Mouse (Mus musculus): ENCODE results near the gene Usp49. TPM values are rescaled to one million over a fixed set of nuclear protein-coding genes. Genes with fewer than 3 reads are reported as not detected.

Usp49 gene
- polyA plus RNA-seq, 1 experiment from 2014 or later: 4.1 TPM

GRCm38 (mm10) chr17:47671988-47672310 is 41.5 kb downstream of the Usp49 start:
- ATAC-seq (replicated peaks; ENCODE audit: low FRiP score, low read depth): 0 out of 2 replicates have a peak, but pooled peaks have one; percentile 3

GRCm38 (mm10) chr17:47672311-47673111 is 42.0 kb downstream of the Usp49 start:
- H3K36me3 ChIP-seq (ENCODE audit: insufficient read depth, low read length): 0 out of 2 replicates have a peak, but pooled peaks cover 4% of the 10 kb centered on the region
- H3K4me3 ChIP-seq (replicated peaks; ENCODE audit: low read depth, low read length): peak overlapping the region; percentile 39
- ATAC-seq (replicated peaks; ENCODE audit: low FRiP score, low read depth): peak; percentile 79
- H3K27ac ChIP-seq: no peak overlapping the region; the same call in 1 of the 2 replicates
- peak overlapping the region; percentile 66 for H3K4me2 ChIP-seq (ENCODE audit: low read length)
- H3K9ac ChIP-seq (ENCODE audit: low read depth, low read length): peak overlapping the region; percentile 41; the same call in 1 of the 2 replicates
- 4% methylated on average over 49 of the region's 68 CpGs for WGBS
- H3K27me3 ChIP-seq (ENCODE audit: insufficient read depth, low read length): no peaks in the 10 kb centered on the region
- no peaks in the 10 kb centered on the region for H3K9me3 ChIP-seq (replicated peaks; ENCODE audit: low read length)
- peak; percentile 48 for TF ChIP-seq CTCF (IDR thresholded peaks at IDR 0.05; ENCODE audit: low read depth)
- DNase-seq (ENCODE audit: low spot score): peak; percentile 89
- 0 out of 2 replicates have a peak, but pooled peaks cover 9% of the 10 kb centered on the region for H3K4me1 ChIP-seq (replicated peaks; ENCODE audit: insufficient read depth, low read length)

More at GRCm38 (mm10) chr17:47671988-47672310, 41.5 kb downstream of the Usp49 start:
- Histone ChIP-seq H3K27ac (no peak overlapping the region), H3K9me3 (replicated peaks; ENCODE audit: low read length) (no peaks in the 10 kb centered on the region), H3K9ac (ENCODE audit: low read depth, low read length) (peak overlapping the region; percentile 41; the same call in 1 of the 2 replicates), H3K4me3 (replicated peaks; ENCODE audit: low read depth, low read length) (peak overlapping the region; percentile 39), H3K36me3 (ENCODE audit: insufficient read depth, low read length) (0 out of 2 replicates have a peak, but pooled peaks cover 4% of the 10 kb centered on the region), H3K4me2 (ENCODE audit: low read length) (peak overlapping the region; percentile 66), H3K4me1 (replicated peaks; ENCODE audit: insufficient read depth, low read length) (0 out of 2 replicates have a peak, but pooled peaks cover 9% of the 10 kb centered on the region), H3K27me3 (ENCODE audit: insufficient read depth, low read length) (no peaks in the 10 kb centered on the region)
- TF ChIP-seq CTCF (IDR thresholded peaks at IDR 0.05; ENCODE audit: low read depth): no peak
- 18% methylated on average over 14 of the region's 14 CpGs for WGBS
- no peak for DNase-seq (ENCODE audit: low spot score)

GRCm38 (mm10) chr17:47676581-47676980 is 46.1 kb downstream of the Usp49 start:
- ATAC-seq (replicated peaks; ENCODE audit: low FRiP score, low read depth) (no peak), DNase-seq (ENCODE audit: low spot score) (peak; percentile 80)
- H3K9ac ChIP-seq (ENCODE audit: low read depth, low read length): no peak overlapping the region
- 0 out of 2 replicates have a peak, but pooled peaks cover 9% of the 10 kb centered on the region for H3K4me1 ChIP-seq (replicated peaks; ENCODE audit: insufficient read depth, low read length)
- no peak overlapping the region for H3K4me2 ChIP-seq (ENCODE audit: low read length)
- H3K27ac ChIP-seq: no peak overlapping the region
- H3K36me3 ChIP-seq (ENCODE audit: insufficient read depth, low read length): peaks cover 16% of the 10 kb centered on the region; the same call in 1 of the 2 replicates
- H3K4me3 ChIP-seq (replicated peaks; ENCODE audit: low read depth, low read length): no peak overlapping the region
- TF ChIP-seq CTCF (IDR thresholded peaks at IDR 0.05; ENCODE audit: low read depth): peak; percentile 91
- 19% methylated on average over 9 of the region's 9 CpGs for WGBS
- no peaks in the 10 kb centered on the region for H3K9me3 ChIP-seq (replicated peaks; ENCODE audit: low read length)
- H3K27me3 ChIP-seq (ENCODE audit: insufficient read depth, low read length): no peaks in the 10 kb centered on the region

GRCm38 (mm10) chr17:47678238-47678637 is 47.7 kb downstream of the Usp49 start:
- ATAC-seq (replicated peaks; ENCODE audit: low FRiP score, low read depth): 0 out of 2 replicates have a peak, but pooled peaks have one; percentile 47
- 71% methylated on average over 5 of the region's 5 CpGs for WGBS
- no peak overlapping the region for H3K4me2 ChIP-seq (ENCODE audit: low read length)

GRCm38 (mm10) chr17:47678702-47679101 is 48.2 kb downstream of the Usp49 start:
- Histone ChIP-seq H3K27me3 (ENCODE audit: insufficient read depth, low read length) (no peaks in the 10 kb centered on the region), H3K4me2 (ENCODE audit: low read length) (no peak overlapping the region), H3K4me1 (replicated peaks; ENCODE audit: insufficient read depth, low read length) (no peaks in the 10 kb centered on the region), H3K9me3 (replicated peaks; ENCODE audit: low read length) (no peaks in the 10 kb centered on the region), H3K27ac (peak overlapping the region; percentile 58; the same call in 1 of the 2 replicates), H3K36me3 (ENCODE audit: insufficient read depth, low read length) (peaks cover 22% of the 10 kb centered on the region; the same call in 1 of the 2 replicates), H3K4me3 (replicated peaks; ENCODE audit: low read depth, low read length) (no peak overlapping the region), H3K9ac (ENCODE audit: low read depth, low read length) (no peak overlapping the region)
- TF ChIP-seq CTCF (IDR thresholded peaks at IDR 0.05; ENCODE audit: low read depth): no peak
- no peak for ATAC-seq (replicated peaks; ENCODE audit: low FRiP score, low read depth)
- WGBS: 68% methylated on average over 5 of the region's 5 CpGs
- DNase-seq (ENCODE audit: low spot score): no peak

More at GRCm38 (mm10) chr17:47678238-47678637, 47.7 kb downstream of the Usp49 start:
- Histone ChIP-seq H3K9ac (ENCODE audit: low read depth, low read length) (no peak overlapping the region), H3K27ac (peak overlapping the region; percentile 58; the same call in 1 of the 2 replicates), H3K27me3 (ENCODE audit: insufficient read depth, low read length) (no peaks in the 10 kb centered on the region), H3K4me3 (replicated peaks; ENCODE audit: low read depth, low read length) (no peak overlapping the region), H3K36me3 (ENCODE audit: insufficient read depth, low read length) (peaks cover 22% of the 10 kb centered on the region; the same call in 1 of the 2 replicates), H3K4me1 (replicated peaks; ENCODE audit: insufficient read depth, low read length) (no peaks in the 10 kb centered on the region), H3K9me3 (replicated peaks; ENCODE audit: low read length) (no peaks in the 10 kb centered on the region)
- no peak for TF ChIP-seq CTCF (IDR thresholded peaks at IDR 0.05; ENCODE audit: low read depth)
- DNase-seq (ENCODE audit: low spot score): no peak

GRCm38 (mm10) chr17:47682836-47683235 is 52.3 kb downstream of the Usp49 start:
- H3K27me3 ChIP-seq (ENCODE audit: insufficient read depth, low read length): no peaks in the 10 kb centered on the region
- ATAC-seq (replicated peaks; ENCODE audit: low FRiP score, low read depth) (no peak), DNase-seq (ENCODE audit: low spot score) (no peak)
- peaks cover 6% of the 10 kb centered on the region; the same call in 1 of the 2 replicates for H3K4me1 ChIP-seq (replicated peaks; ENCODE audit: insufficient read depth, low read length)
- TF ChIP-seq CTCF (IDR thresholded peaks at IDR 0.05; ENCODE audit: low read depth): no peak
- H3K4me2 ChIP-seq (ENCODE audit: low read length): no peak overlapping the region
- no peak overlapping the region for H3K9ac ChIP-seq (ENCODE audit: low read depth, low read length)
- no peak overlapping the region for H3K27ac ChIP-seq
- peaks cover 34% of the 10 kb centered on the region; the same call in 1 of the 2 replicates for H3K36me3 ChIP-seq (ENCODE audit: insufficient read depth, low read length)
- 82% methylated on average over 4 of the region's 4 CpGs for WGBS
- H3K9me3 ChIP-seq (replicated peaks; ENCODE audit: low read length): no peaks in the 10 kb centered on the region
- no peak overlapping the region for H3K4me3 ChIP-seq (replicated peaks; ENCODE audit: low read depth, low read length)

Measured in kidney, postnatal 0 days (tissue).